Mouse (Mus musculus): ENCODE measurements at regions not wholly inside any gene's neighbourhood (a gene's known extent, or its start where the extent isn't known, plus 50 kb on each side); places are given as distances from the start of the nearest gene placed in this dataset.

DNA sequence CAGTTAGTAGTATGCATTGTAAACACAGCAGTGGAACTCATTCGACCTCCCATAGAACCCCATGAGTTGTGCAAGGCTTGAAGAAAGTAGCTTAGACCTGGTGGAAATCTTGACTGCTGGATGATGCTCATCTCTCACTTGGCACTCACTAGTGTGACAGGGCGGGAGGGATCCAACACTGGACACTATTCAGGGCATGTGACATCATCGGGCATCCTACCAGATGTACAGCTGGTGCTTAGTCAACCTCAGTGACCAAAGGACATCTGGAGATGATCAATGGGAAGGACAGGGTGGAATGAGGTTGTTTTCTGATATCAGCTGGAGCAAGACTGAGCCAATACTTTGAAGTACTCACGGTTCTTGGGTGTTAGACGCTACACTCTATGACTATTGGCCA is 114.9 kb upstream of the Rnaseh2b start:
- no peak for DNase-seq (ENCODE audit: low spot score in 2 of 2)

DNA sequence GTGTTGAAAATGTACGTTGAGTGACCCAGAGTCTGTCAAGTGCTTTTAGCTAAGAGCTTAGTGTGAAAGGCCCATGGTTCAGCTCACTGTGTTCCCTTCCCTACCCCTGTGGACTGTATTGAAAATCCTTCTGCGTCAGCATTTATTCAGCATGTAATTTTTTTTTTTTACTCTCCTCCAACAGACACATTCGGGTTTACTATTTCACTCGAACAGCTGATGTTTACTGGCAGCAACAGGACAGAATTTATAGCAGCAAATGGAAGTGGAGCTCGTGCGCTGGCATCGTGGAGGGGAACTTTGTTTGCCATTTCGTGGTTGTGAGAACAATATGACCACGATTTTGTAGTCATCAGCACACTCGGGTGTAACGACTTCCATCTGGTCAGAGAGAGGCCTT is 105.0 kb upstream of the Rnaseh2b start:
- no peak for DNase-seq (ENCODE audit: low spot score in 2 of 2)

DNA sequence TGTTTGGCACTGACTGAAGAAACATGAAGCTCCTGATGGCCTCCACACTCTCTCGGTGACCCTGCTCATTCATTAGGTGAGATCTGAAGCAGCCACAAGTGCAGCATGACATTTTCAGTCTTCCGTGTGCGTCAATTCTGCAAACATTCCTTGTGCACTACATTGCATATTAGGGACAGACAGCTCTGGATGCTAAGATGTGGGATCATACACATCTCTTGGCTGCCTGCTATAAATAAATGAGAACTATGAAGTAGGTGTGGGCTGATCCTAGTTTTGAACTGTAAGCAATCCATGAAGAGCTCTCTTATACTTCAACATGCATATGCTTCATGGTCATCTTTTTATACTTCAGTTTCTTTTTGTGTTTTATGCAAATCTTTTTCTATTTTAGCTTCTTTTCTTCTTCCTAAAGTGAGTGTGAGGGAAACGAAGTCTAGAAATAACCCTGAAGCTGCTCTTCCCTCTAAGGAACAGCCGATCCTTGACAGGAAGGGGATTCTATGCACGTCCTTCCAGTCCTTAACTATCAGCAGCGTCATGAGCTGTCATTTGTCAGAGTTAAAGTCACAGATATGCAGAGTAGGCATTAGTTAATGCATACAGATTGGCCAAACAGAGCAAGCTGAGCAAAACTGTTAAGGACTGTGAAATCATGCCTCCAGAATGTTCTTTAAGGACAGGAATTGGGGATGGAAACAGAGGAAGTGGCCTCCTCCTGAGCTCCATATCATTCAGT is 104.1 kb upstream of the Rnaseh2b start:
- DNase-seq (ENCODE audit: low spot score in 2 of 2), result no peak

DNA sequence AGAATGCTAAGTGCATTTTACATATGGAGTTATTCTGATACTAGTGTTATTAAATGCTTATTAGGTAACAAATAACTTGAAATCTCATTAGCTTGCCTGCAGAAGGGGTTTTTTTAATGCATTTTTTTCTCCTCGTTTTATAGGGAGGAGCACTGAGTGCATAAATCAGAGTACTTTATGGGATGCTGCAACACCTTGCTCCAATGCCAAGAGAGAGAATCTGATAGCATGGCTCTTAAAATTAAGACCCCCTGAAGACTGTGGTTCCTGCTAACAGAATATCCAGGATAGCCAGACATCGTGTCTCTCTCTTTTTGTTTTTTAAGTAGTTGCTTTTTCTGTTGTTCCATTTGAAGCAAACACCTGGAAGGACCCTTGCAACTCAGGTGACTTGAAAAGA is 100.8 kb upstream of the Rnaseh2b start:
- no peak for DNase-seq (ENCODE audit: low spot score in 2 of 2)

DNA sequence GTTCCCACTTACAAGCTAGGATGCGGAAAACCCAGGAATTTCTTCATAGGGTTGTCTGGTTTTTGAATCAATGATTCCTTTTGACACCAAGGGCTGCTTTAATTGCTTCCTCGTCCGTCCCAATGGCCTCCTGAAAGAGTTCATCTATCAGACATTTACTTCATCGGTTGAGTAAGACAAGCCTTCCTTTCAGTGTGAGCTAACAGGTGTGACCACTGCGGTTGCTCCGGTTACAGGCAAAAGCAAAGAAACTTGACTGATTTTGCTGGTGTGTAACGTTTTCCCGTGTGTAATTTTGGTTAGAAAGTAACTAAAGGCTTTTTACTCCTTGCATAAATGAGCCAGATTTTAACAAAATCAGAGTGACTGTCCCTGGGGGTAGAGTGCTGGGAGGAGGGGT is 99.6 kb upstream of the Rnaseh2b start:
- no peak for DNase-seq (ENCODE audit: low spot score in 2 of 2)

DNA sequence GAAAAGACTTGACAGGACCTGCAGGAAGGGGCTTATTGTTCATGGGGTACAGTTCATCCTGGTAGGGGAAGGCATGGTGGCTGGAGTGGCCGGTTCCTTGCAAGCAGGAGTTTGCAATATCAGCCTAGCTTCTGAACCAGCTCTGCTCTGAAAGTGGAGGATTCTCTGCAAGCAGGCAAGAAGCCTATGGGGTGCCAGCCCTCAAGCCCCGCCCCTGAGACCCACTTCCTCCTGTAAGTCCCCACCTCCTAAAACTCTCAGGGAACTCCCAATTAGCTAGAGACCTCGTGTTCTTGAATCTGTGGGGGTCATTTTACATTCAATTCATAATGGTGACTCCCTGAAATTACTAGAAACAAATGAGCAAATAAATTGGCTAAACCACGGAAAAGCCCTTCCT is 99.0 kb upstream of the Rnaseh2b start:
- no peak for DNase-seq (ENCODE audit: low spot score in 2 of 2)

DNA sequence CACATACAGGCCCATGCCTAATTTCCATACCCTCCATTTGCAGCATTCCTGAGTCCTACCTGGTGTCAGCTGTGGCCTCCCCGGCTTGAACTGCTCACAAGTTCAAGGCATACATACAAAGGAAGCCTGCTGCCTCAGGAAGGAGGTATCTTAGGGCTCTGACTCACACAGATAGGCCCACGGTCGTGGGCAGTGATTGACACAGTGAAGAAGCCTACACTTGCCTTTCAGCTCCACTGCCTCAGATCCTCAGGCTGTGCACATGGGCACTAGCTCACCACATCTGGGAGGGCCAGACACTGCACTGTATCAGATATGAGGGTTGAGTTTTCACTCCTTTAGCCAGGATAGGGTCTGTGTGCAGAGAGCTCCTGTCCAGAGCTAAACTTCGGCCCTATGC is 95.6 kb upstream of the Rnaseh2b start:
- DNase-seq (ENCODE audit: low spot score in 2 of 2), result no peak

DNA sequence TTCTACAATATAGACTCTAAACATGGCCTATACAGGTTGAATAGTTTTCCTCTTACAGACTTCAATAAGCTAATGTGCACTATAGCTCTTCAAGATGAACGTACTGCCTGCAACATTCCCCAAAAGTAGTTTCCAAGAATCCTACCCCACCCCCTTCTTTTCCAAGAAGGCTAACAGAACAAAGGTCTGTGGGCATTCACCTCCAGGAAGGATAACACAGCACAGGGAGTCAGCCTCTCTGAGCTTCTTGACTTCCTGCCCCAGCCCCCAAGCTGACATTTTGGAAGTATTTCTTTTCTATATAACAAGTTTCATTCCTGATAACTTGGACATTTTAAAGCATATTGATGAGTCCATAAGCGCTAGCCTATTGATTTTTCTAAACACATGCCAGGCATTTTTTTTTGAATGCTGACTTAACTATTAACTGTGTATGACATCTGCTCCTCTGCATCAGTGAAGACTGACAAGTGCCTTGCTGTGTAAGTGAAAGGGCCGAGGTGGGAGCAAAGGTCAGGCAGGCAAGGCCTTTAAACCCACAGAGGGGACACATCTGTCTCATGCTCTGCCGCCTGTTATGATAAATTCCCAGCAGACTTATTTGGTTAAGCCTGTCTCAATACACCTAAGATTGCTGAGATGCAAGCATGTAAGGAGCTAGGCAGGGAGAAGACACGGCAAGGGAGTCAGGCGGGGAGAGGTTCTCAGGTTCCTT is 93.8 kb upstream of the Rnaseh2b start:
- DNase-seq (ENCODE audit: low spot score in 2 of 2), result no peak

DNA sequence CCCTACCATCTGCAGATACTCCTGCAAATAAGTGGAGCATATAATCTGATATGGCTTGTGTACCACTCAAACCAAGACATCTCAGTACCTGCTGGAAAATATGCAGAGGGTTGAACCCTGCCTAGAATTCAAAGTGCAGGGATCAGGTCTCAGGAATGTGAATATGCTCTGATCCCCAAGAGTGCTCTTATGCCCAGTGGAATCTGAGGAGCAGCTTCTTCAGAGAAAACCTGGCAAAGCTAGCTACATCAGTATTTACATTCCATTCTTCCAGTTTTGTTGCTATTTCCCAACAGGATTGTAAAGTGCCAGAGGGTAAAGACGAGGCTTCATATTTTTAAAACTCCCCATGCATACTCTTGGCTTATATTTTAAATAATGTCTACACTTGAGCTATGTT is 77.3 kb upstream of the Rnaseh2b start:
- no peak for DNase-seq (ENCODE audit: low spot score in 2 of 2)

DNA sequence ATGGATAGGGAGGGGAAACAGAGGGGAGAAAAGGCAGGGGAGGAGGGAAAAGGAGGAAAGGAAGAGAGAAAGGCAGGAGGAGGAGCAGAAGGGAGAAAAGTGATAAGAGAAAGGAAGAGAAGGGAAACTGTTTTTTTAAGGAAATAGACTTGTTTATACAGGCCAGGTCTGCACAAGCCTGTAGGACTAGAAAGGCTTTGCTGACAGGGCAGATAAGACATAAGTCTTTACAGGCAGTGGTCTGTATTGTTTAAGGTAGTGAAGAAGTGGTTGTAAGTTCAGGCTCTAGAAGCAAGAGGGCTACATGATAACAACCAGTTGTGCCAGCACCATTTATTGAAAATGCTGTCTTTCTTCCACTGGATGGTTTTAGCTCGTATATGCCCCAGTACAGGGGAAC is 75.4 kb upstream of the Rnaseh2b start:
- DNase-seq (ENCODE audit: low spot score in 2 of 2), result no peak

DNA sequence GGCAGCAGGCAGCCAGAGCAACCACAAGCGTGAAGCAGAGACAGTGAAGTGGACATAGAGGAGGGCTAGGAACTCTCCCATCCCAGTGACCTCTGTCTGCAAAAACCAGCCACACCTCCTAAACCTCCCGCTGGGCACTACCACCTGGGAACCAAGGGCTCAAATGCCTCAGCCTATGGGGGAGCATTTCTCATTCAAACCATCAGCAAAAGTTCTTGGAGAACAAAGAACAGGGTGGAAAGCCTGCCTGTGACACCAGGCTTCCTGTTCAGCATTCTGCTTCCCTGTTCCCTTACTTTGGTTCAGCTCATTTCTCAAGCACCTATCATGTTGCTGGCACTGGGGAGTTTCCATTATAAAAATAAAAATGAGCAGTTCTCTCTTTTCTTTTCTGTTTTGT is 74.4 kb upstream of the Rnaseh2b start:
- DNase-seq (ENCODE audit: low spot score in 2 of 2), result no peak

DNA sequence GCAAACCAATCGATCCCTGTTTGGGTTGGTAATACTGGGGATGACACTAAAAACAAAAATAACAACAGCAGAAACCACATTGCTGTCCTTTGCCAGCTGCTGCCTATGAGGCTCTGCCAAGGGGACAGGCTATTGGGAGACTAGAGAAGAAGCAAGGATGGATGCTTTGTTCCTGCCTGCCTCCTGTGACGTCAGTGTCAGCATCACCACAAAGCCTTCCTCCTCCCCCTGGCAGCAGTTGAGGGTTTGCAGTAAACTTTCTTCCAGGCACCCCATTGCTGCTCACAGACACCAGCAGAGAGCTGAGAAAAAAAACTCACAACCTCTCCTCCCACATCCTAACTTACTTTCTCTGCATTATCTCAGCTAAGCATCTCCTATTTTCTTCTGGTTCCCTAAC is 73.7 kb upstream of the Rnaseh2b start:
- no peak for DNase-seq (ENCODE audit: low spot score in 2 of 2)

DNA sequence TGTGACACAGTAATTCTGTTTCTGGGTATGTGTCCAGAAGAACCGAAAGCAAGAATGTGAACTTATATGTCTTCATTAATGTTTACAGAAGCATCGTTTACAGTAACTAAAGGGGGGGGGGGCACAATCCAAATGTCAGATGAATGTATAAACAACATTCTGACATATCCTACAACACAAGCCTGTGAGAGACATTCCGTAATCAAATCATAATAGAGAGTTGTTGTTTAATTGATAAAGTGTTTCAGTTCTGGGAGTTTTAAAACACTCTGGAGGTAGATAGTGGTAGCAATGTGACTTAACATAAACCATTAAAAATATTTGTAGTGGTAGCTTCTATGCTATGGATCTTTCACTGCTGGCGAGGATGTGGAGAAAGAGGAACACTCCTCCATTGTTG is 71.6 kb upstream of the Rnaseh2b start:
- no peak for DNase-seq (ENCODE audit: low spot score in 2 of 2)
